8 mouse cellular contexts compared by ENCODE assay signal in the genomic region with DNA sequence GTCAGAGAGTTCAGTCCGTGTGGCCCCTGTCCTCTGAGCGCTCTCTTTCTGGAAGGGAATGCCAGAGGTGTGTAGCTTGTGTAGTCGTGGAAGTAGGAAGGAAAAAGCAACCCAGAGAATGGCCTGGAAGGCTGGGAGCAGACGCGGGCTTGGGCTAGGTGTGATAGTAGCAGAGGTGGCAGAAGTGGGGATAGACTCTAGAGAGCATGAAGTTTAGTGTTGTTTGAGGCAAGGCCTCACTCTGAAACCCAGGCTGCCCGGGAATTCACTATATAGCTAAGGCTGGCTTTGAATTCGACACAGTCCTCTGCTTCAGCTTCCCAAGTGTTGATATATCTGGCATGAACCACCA. TPM values are rescaled to one million over a fixed set of nuclear protein-coding genes. Genes with fewer than 3 reads are reported as not detected.
DNase-seq lines count a peak whose midpoint lies in the region; ATAC-seq and TF ChIP-seq lines count a peak whose summit lies in the region.

No protein-coding gene starts in this region.

- H3K36me3 ChIP-seq in ES-Bruce4 (ENCODE audit: control insufficient read depth, insufficient read depth, low read length, poor library complexity, severe bottlenecking) = peaks cover 19% of the 10 kb centered on the region
- H3K36me3 ChIP-seq in forebrain, postnatal 0 days (ENCODE audit: insufficient read depth) = peaks cover 25% of the 10 kb centered on the region
- peaks cover 28% of the 10 kb centered on the region for H3K36me3 ChIP-seq in megakaryocyte, embryonic 14.5 days (replicated peaks; ENCODE audit: low read length)

- WGBS in cerebellum, adult 2 months = under 1% methylated on average over 7 of the region's 7 CpGs
- 1% methylated on average over 7 of the region's 7 CpGs for WGBS in forebrain, postnatal 0 days

- H3K4me3 ChIP-seq in cerebellum, adult 2 months (replicated peaks; ENCODE audit: insufficient read depth, low read depth, low read length) = peak overlapping the region; percentile 92
- peak overlapping the region; percentile 84 for H3K4me3 ChIP-seq in ES-Bruce4 (ENCODE audit: low read depth, low read length)
- H3K4me3 ChIP-seq in forebrain, postnatal 0 days (ENCODE audit: low read depth, low read length) = peak overlapping the region; percentile 80
- peak overlapping the region; percentile 99 for H3K4me3 ChIP-seq in megakaryocyte, embryonic 14.5 days (replicated peaks)

- no peaks in the 10 kb centered on the region for H3K27me3 ChIP-seq in cerebellum, adult 2 months (ENCODE audit: control insufficient read depth, insufficient read depth, low read length)
- no peaks in the 10 kb centered on the region for H3K27me3 ChIP-seq in ES-Bruce4 (ENCODE audit: control insufficient read depth, insufficient read depth, low read length, poor library complexity, severe bottlenecking)
- H3K27me3 ChIP-seq in forebrain, postnatal 0 days (ENCODE audit: insufficient read depth, low read length) = no peaks in the 10 kb centered on the region
- peaks cover 2% of the 10 kb centered on the region for H3K27me3 ChIP-seq in megakaryocyte, embryonic 14.5 days (replicated peaks)

- TF ChIP-seq EP300 in ES-Bruce4 (IDR thresholded peaks at IDR 0.05; ENCODE audit: insufficient read depth, low read depth, low read length) = no peak

- peak overlapping the region; percentile 93 for H3K4me2 ChIP-seq in forebrain, postnatal 0 days (ENCODE audit: low read depth)

- TF ChIP-seq POLR2A in cerebellum, adult 2 months (IDR thresholded peaks at IDR 0.05; ENCODE audit: borderline replicate concordance, insufficient read depth, low read length) = no peak
- no peak for TF ChIP-seq POLR2A in ES-Bruce4 (IDR thresholded peaks at IDR 0.05; ENCODE audit: insufficient read depth, low read length)

- no peak for TF ChIP-seq CTCF in cerebellum, adult 2 months (IDR thresholded peaks at IDR 0.05; ENCODE audit: borderline replicate concordance, insufficient read depth, low read depth, low read length)
- TF ChIP-seq CTCF in ES-Bruce4 (IDR thresholded peaks at IDR 0.05; ENCODE audit: low read depth, low read length) = no peak
- no peak for TF ChIP-seq CTCF in forebrain, postnatal 0 days (IDR thresholded peaks at IDR 0.05; ENCODE audit: low read depth)

- H3K27ac ChIP-seq in cerebellum, adult 2 months (ENCODE audit: insufficient read depth, low read length) = no peak overlapping the region
- no peak overlapping the region for H3K27ac ChIP-seq in ES-Bruce4 (ENCODE audit: insufficient read depth, low read length)
- no peak overlapping the region; the same call in 1 of the 2 replicates for H3K27ac ChIP-seq in forebrain, postnatal 0 days (ENCODE audit: low read depth, low read length)

- no peaks in the 10 kb centered on the region for H3K9me3 ChIP-seq in ES-Bruce4 (replicated peaks; ENCODE audit: control insufficient read depth, insufficient read depth, low read length, poor library complexity, severe bottlenecking)
- no peaks in the 10 kb centered on the region for H3K9me3 ChIP-seq in forebrain, postnatal 0 days (ENCODE audit: low read length)
- H3K9me3 ChIP-seq in megakaryocyte, embryonic 14.5 days = peaks cover 3% of the 10 kb centered on the region; the same call in 1 of the 2 replicates

- H3K4me1 ChIP-seq in cerebellum, adult 2 months (ENCODE audit: control insufficient read depth, insufficient read depth, low read length) = no peaks in the 10 kb centered on the region
- H3K4me1 ChIP-seq in ES-Bruce4 (ENCODE audit: control insufficient read depth, insufficient read depth, low read length) = peaks cover 2% of the 10 kb centered on the region
- H3K4me1 ChIP-seq in forebrain, postnatal 0 days (ENCODE audit: insufficient read depth) = no peaks in the 10 kb centered on the region; the same call in 1 of the 2 replicates
- peaks cover 38% of the 10 kb centered on the region for H3K4me1 ChIP-seq in megakaryocyte, embryonic 14.5 days

- H3K9ac ChIP-seq in ES-Bruce4 (ENCODE audit: low read depth, poor library complexity, severe bottlenecking) = peak overlapping the region; percentile 35
- peak overlapping the region; percentile 65 for H3K9ac ChIP-seq in forebrain, postnatal 0 days

- no peak for DNase-seq in cerebellum, adult 2 months
- no peak for DNase-seq in forebrain, postnatal 0 days
- DNase-seq in thymus, postnatal 36 days = no peak
- no peak for DNase-seq in layer of hippocampus, postnatal 25 days (ENCODE audit: extremely low spot score in 1 of 2, low spot score in 1 of 2)

- no peak for ATAC-seq in cerebellum, adult (ENCODE audit: insufficient number of reproducible peaks, low FRiP score, low TSS enrichment)
- peak; percentile 50 for ATAC-seq in forebrain, postnatal 0 days
- ATAC-seq in granulocyte monocyte progenitor cell, adult 5-6 weeks (replicated peaks; ENCODE audit: poor library complexity, severe bottlenecking) = no peak; the same call in 1 of the 2 replicates

RNA-seq across cellular contexts. Expression of a gene that starts 0.5 kb away (rescaled TPM):
- 6.7 and 10.8 TPM in 2 replicates for polyA plus RNA-seq in cerebellum, adult 2 months (2012; rRNA removed)
- polyA plus RNA-seq in ES-Bruce4 (2011; ENCODE audit: insufficient read depth, insufficient read length, low read depth, missing spikeins) = 1.4 TPM in 2 replicates
- 11.8 and 15.2 TPM in 2 replicates for total RNA-seq in forebrain, postnatal 0 days (2014; rRNA removed)
- polyA plus RNA-seq in forebrain, postnatal 0 days (2015; fragmentation: Nextera tagmentation; extraction: Ambion mirVana) = 19.3 and 23.7 TPM in 2 replicates
- polyA plus RNA-seq in megakaryocyte, embryonic 14.5 days (2012; ENCODE audit: insufficient read depth, low replicate concordance) = 4.1 TPM in 1 of 2 replicates, not detected in the other
- total RNA-seq in granulocyte monocyte progenitor cell, adult 5-6 weeks (2014; fragmentation: Nextera tagmentation) = not detected in 2 replicates
- total RNA-seq in granulocyte monocyte progenitor cell, adult 5-6 weeks (2017) = not detected in 2 replicates
- total RNA-seq in layer of hippocampus, postnatal 25 days (2021) = 1 to 10 TPM; 9.1 to 9.6 TPM

RNA-seq across cellular contexts. Expression of a gene that starts 0.7 kb away (rescaled TPM):
- 107 and 110 TPM in 2 replicates for polyA plus RNA-seq in cerebellum, adult 2 months (2012; rRNA removed)
- polyA plus RNA-seq in ES-Bruce4 (2011; ENCODE audit: insufficient read depth, insufficient read length, low read depth, missing spikeins) = 162 and 166 TPM in 2 replicates
- 48.6 and 111 TPM in 2 replicates for total RNA-seq in forebrain, postnatal 0 days (2014; rRNA removed)
- polyA plus RNA-seq in forebrain, postnatal 0 days (2015; fragmentation: Nextera tagmentation; extraction: Ambion mirVana) = 362 and 414 TPM in 2 replicates
- 56.4 and 173 TPM in 2 replicates for polyA plus RNA-seq in megakaryocyte, embryonic 14.5 days (2012; ENCODE audit: insufficient read depth, low replicate concordance)
- total RNA-seq in granulocyte monocyte progenitor cell, adult 5-6 weeks (2014; fragmentation: Nextera tagmentation) = 60.5 and 134 TPM in 2 replicates
- total RNA-seq in granulocyte monocyte progenitor cell, adult 5-6 weeks (2017) = 91.1 and 113 TPM in 2 replicates
- total RNA-seq in layer of hippocampus, postnatal 25 days (2021) = 100 to 1,000 TPM; 104 to 112 TPM

RNA-seq across cellular contexts. Expression of a gene that starts 23.5 kb away (rescaled TPM):
- 68.1 and 80.8 TPM in 2 replicates for polyA plus RNA-seq in cerebellum, adult 2 months (2012; rRNA removed)
- polyA plus RNA-seq in ES-Bruce4 (2011; ENCODE audit: insufficient read depth, insufficient read length, low read depth, missing spikeins) = 0.43 and 1.4 TPM in 2 replicates
- 7.4 and 8.3 TPM in 2 replicates for total RNA-seq in forebrain, postnatal 0 days (2014; rRNA removed)
- 4.8 and 6.3 TPM in 2 replicates for polyA plus RNA-seq in forebrain, postnatal 0 days (2015; fragmentation: Nextera tagmentation; extraction: Ambion mirVana)
- polyA plus RNA-seq in megakaryocyte, embryonic 14.5 days (2012; ENCODE audit: insufficient read depth, low replicate concordance) = not detected in 2 replicates
- total RNA-seq in granulocyte monocyte progenitor cell, adult 5-6 weeks (2014; fragmentation: Nextera tagmentation) = not detected in 2 replicates
- not detected in 2 replicates for total RNA-seq in granulocyte monocyte progenitor cell, adult 5-6 weeks (2017)
- total RNA-seq in layer of hippocampus, postnatal 25 days (2021) = 10 to 100 TPM; 38.5 to 41.2 TPM

RNA-seq across cellular contexts. Expression of a gene that starts 32.8 kb away (rescaled TPM):
- polyA plus RNA-seq in cerebellum, adult 2 months (2012; rRNA removed) = 35.9 and 37.0 TPM in 2 replicates
- polyA plus RNA-seq in ES-Bruce4 (2011; ENCODE audit: insufficient read depth, insufficient read length, low read depth, missing spikeins) = 12.4 and 13.4 TPM in 2 replicates
- 23.8 and 29.1 TPM in 2 replicates for total RNA-seq in forebrain, postnatal 0 days (2014; rRNA removed)
- polyA plus RNA-seq in forebrain, postnatal 0 days (2015; fragmentation: Nextera tagmentation; extraction: Ambion mirVana) = 7.2 and 8.0 TPM in 2 replicates
- polyA plus RNA-seq in megakaryocyte, embryonic 14.5 days (2012; ENCODE audit: insufficient read depth, low replicate concordance) = 2.0 and 8.4 TPM in 2 replicates
- total RNA-seq in granulocyte monocyte progenitor cell, adult 5-6 weeks (2014; fragmentation: Nextera tagmentation) = 7.6 and 13.5 TPM in 2 replicates
- total RNA-seq in granulocyte monocyte progenitor cell, adult 5-6 weeks (2017) = 4.1 and 7.1 TPM in 2 replicates
- 10 to 100 TPM; 34.3 to 41.6 TPM for total RNA-seq in layer of hippocampus, postnatal 25 days (2021)
